In the genomic region with DNA sequence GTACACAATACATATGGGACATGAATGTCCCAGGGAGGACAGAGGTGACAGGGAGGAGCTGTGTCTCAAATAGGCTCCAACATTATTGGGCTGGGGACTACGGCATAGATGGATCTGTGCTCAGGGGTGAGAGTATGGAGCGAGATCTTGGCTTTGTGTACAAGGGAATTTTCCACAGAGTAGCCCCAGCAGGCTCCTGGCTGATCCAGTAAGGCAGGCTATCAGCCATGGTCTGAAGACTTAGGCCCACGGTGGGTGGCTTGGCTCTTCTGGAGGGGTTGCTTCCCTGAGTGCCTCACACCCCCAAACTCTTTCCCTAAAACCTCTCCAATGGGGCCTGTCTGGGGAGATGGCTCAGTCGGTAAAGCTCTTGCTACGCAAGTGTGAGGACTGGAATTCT, we compare ENCODE assay signal across 21 mouse cellular contexts. TPM values are rescaled to one million over a fixed set of nuclear protein-coding genes. Genes with fewer than 3 reads are reported as not detected.
DNase-seq lines count a peak whose midpoint lies in the region; ATAC-seq and TF ChIP-seq lines count a peak whose summit lies in the region.
"Had no signal": no experiment of that assay in that cellular context is flagged by ENCODE, and none has a peak within 500 bp of the region (broad histone marks: within the 10 kb centered on the region; RNA-seq: fewer than 3 reads in every experiment).

No protein-coding gene starts in this region.

- no peak overlapping the region for H3K9ac ChIP-seq in hindbrain, postnatal 0 days (replicated peaks; ENCODE audit: low read length)
- H3K9ac ChIP-seq in hindbrain, embryonic 12.5 days: no peak overlapping the region
- no peak overlapping the region for H3K9ac ChIP-seq in limb, embryonic 11.5 days (ENCODE audit: low read length)
- H3K9ac ChIP-seq: embryonic facial prominence, embryonic 12.5 days; forebrain, embryonic 13.5 days; forebrain, embryonic 15.5 days; forebrain, postnatal 0 days had no signal

- H3K4me1 ChIP-seq in hindbrain, postnatal 0 days (ENCODE audit: insufficient read depth, low read length): peaks cover 13% of the 10 kb centered on the region
- H3K4me1 ChIP-seq in hindbrain, embryonic 12.5 days: 0 out of 2 replicates have a peak, but pooled peaks cover 7% of the 10 kb centered on the region
- H3K4me1 ChIP-seq in limb, embryonic 11.5 days (ENCODE audit: control insufficient read depth, insufficient read depth, low read length): peaks cover 3% of the 10 kb centered on the region; the same call in 1 of the 2 replicates
- peaks cover 42% of the 10 kb centered on the region for H3K4me1 ChIP-seq in limb, embryonic 10.5 days
- H3K4me1 ChIP-seq: forebrain, embryonic 13.5 days; forebrain, embryonic 15.5 days had no signal

- 54% methylated on average over 5 of the region's 5 CpGs for WGBS in hindbrain, postnatal 0 days
- 74% methylated on average over 5 of the region's 5 CpGs for WGBS in hindbrain, embryonic 12.5 days
- WGBS in limb, embryonic 11.5 days: 88% methylated on average over 5 of the region's 5 CpGs
- 84% methylated on average over 5 of the region's 5 CpGs for WGBS in limb, embryonic 10.5 days

- ATAC-seq in hindbrain, postnatal 0 days: no peak
- ATAC-seq in hindbrain, embryonic 12.5 days (ENCODE audit: low FRiP score): no peak
- no peak for ATAC-seq in limb, embryonic 11.5 days (ENCODE audit: insufficient number of reproducible peaks, low FRiP score, low TSS enrichment, low read depth)
- ATAC-seq: activated CD4-positive, CD25-positive, alpha-beta regulatory T cell, adult 4 months; forebrain, embryonic 13.5 days; forebrain, embryonic 15.5 days; forebrain, postnatal 0 days; Patski had no signal

- H3K9me3 ChIP-seq in hindbrain, postnatal 0 days (ENCODE audit: low read length): no peaks in the 10 kb centered on the region
- no peaks in the 10 kb centered on the region for H3K9me3 ChIP-seq in hindbrain, embryonic 12.5 days (replicated peaks)
- no peaks in the 10 kb centered on the region for H3K9me3 ChIP-seq in limb, embryonic 11.5 days (ENCODE audit: control insufficient read depth, low read length)
- H3K9me3 ChIP-seq in limb, embryonic 10.5 days (replicated peaks): no peaks in the 10 kb centered on the region
- H3K9me3 ChIP-seq: embryonic facial prominence, embryonic 10.5 days; embryonic facial prominence, embryonic 12.5 days; forebrain, embryonic 13.5 days; forebrain, embryonic 15.5 days; G1E had no signal

- TF ChIP-seq CTCF in hindbrain, postnatal 0 days (IDR thresholded peaks at IDR 0.05; ENCODE audit: low read depth): no peak

- H3K4me3 ChIP-seq in hindbrain, postnatal 0 days (ENCODE audit: low read length): no peak overlapping the region
- no peak overlapping the region for H3K4me3 ChIP-seq in hindbrain, embryonic 12.5 days
- H3K4me3 ChIP-seq in limb, embryonic 11.5 days (ENCODE audit: low read depth, low read length): no peak overlapping the region
- H3K4me3 ChIP-seq in limb, embryonic 10.5 days: no peak overlapping the region
- H3K4me3 ChIP-seq: embryonic facial prominence, embryonic 10.5 days; embryonic facial prominence, embryonic 12.5 days; forebrain, embryonic 13.5 days; forebrain, embryonic 15.5 days had no signal

- H3K27me3 ChIP-seq in hindbrain, postnatal 0 days (ENCODE audit: insufficient read depth, low read length): no peaks in the 10 kb centered on the region
- no peaks in the 10 kb centered on the region for H3K27me3 ChIP-seq in hindbrain, embryonic 12.5 days
- no peaks in the 10 kb centered on the region for H3K27me3 ChIP-seq in limb, embryonic 11.5 days (ENCODE audit: control insufficient read depth, insufficient read depth, low read length)
- peaks cover 32% of the 10 kb centered on the region; the same call in 1 of the 2 replicates for H3K27me3 ChIP-seq in limb, embryonic 10.5 days (ENCODE audit: low read depth, poor library complexity, severe bottlenecking)
- H3K27me3 ChIP-seq: forebrain, embryonic 13.5 days; forebrain, embryonic 15.5 days had no signal

- no peak overlapping the region for H3K27ac ChIP-seq in hindbrain, postnatal 0 days
- H3K27ac ChIP-seq in hindbrain, embryonic 12.5 days: no peak overlapping the region
- H3K27ac ChIP-seq in limb, embryonic 11.5 days (replicated peaks; ENCODE audit: low read depth, low read length): no peak overlapping the region
- H3K27ac ChIP-seq in limb, embryonic 10.5 days: no peak overlapping the region
- H3K27ac ChIP-seq: embryonic facial prominence, embryonic 10.5 days; embryonic facial prominence, embryonic 12.5 days; forebrain, embryonic 13.5 days; forebrain, embryonic 15.5 days had no signal

- DNase-seq in cerebellum, postnatal 14 days: peak; percentile 64 to 71
- no peak for DNase-seq in cerebellum, postnatal 36 days
- peak; percentile 17 for DNase-seq in hindbrain, postnatal 0 days (ENCODE audit: low spot score)
- peak; percentile 14 for DNase-seq in limb, embryonic 11.5 days (ENCODE audit: low spot score)
- no peak for DNase-seq in limb, embryonic 10.5 days (ENCODE audit: low spot score)
- no peak for DNase-seq in kidney, adult 9 months
- DNase-seq: adrenal gland, adult 8-10 months; adrenal gland, postnatal 14 days; adrenal gland, postnatal 36 days; cerebellum, adult 18-20 months; cerebellum, adult 8-10 months; cerebellum, adult 9-11 months; forebrain, postnatal 0 days had no signal

- no peak overlapping the region for H3K4me2 ChIP-seq in hindbrain, postnatal 0 days (ENCODE audit: low read depth, low read length)
- H3K4me2 ChIP-seq in hindbrain, embryonic 12.5 days (replicated peaks): no peak overlapping the region
- H3K4me2 ChIP-seq in limb, embryonic 11.5 days (ENCODE audit: low read depth, severe bottlenecking): no peak overlapping the region
- H3K4me2 ChIP-seq: embryonic facial prominence, embryonic 12.5 days; forebrain, embryonic 13.5 days; forebrain, embryonic 15.5 days had no signal

- H3K36me3 ChIP-seq in hindbrain, postnatal 0 days (ENCODE audit: insufficient read depth, low read length): no peaks in the 10 kb centered on the region
- H3K36me3 ChIP-seq in hindbrain, embryonic 12.5 days: no peaks in the 10 kb centered on the region
- no peaks in the 10 kb centered on the region for H3K36me3 ChIP-seq in limb, embryonic 11.5 days (ENCODE audit: control insufficient read depth, insufficient read depth, low read length)
- no peaks in the 10 kb centered on the region for H3K36me3 ChIP-seq in limb, embryonic 10.5 days
- H3K36me3 ChIP-seq: embryonic facial prominence, embryonic 10.5 days; embryonic facial prominence, embryonic 12.5 days; forebrain, embryonic 15.5 days; G1E had no signal

RNA-seq across cellular contexts. Expression of gene Traf1, which starts 21.3 kb away (rescaled TPM):
- total RNA-seq in hindbrain, postnatal 0 days (2014; rRNA removed): 1.0 and 2.6 TPM in 2 replicates
- polyA plus RNA-seq in hindbrain, postnatal 0 days (2015; fragmentation: Nextera tagmentation; extraction: Ambion mirVana): 3.4 and 3.9 TPM in 2 replicates
- 1.1 and 2.3 TPM in 2 replicates for polyA plus RNA-seq in hindbrain, embryonic 12.5 days (2016; fragmentation: Nextera tagmentation; extraction: Ambion mirVana)
- 0.15 and 0.24 TPM in 2 replicates for polyA plus RNA-seq in limb, embryonic 11.5 days (2014; fragmentation: Nextera tagmentation; extraction: Ambion mirVana)
- not detected in 2 replicates for polyA plus RNA-seq in limb, embryonic 10.5 days (2016; fragmentation: Nextera tagmentation; extraction: Ambion mirVana)
- polyA plus RNA-seq: G1E had no signal

RNA-seq across cellular contexts. Expression of gene Phf19, which starts 26.4 kb away (rescaled TPM):
- 1.7 and 2.5 TPM in 2 replicates for total RNA-seq in hindbrain, postnatal 0 days (2014; rRNA removed)
- polyA plus RNA-seq in hindbrain, postnatal 0 days (2015; fragmentation: Nextera tagmentation; extraction: Ambion mirVana): 1.3 and 3.1 TPM in 2 replicates
- polyA plus RNA-seq in hindbrain, embryonic 12.5 days (2016; fragmentation: Nextera tagmentation; extraction: Ambion mirVana): 1.6 TPM in 2 replicates
- 0.28 and 0.32 TPM in 2 replicates for polyA plus RNA-seq in limb, embryonic 11.5 days (2014; fragmentation: Nextera tagmentation; extraction: Ambion mirVana)
- polyA plus RNA-seq in limb, embryonic 10.5 days (2016; fragmentation: Nextera tagmentation; extraction: Ambion mirVana): 0.50 and 0.60 TPM in 2 replicates

Comparison
In these comparisons a context has a peak if more than half of its experiments do, and no peak if none do; other contexts are left out.
1. DNase-seq: peak in cerebellum, postnatal 14 days (2 of 2), hindbrain, postnatal 0 days (single experiment) and limb, embryonic 11.5 days (single experiment); none in cerebellum, postnatal 36 days (0 of 2), limb, embryonic 10.5 days (single experiment) and kidney, adult 9 months (single experiment).